Mouse (Mus musculus): ENCODE results near the gene Slc16a5. TPM values are rescaled to one million over a fixed set of nuclear protein-coding genes. Genes with fewer than 3 reads are reported as not detected.
"Not testable (repeated sequence)": the region's sequence is repeated elsewhere in the genome, so short reads cannot be mapped to it uniquely, and the experiment has no call there.

Gene Slc16a5
- polyA plus RNA-seq, 1 experiment: not detected

- TF ChIP-seq CTCF (IDR thresholded peaks at IDR 0.05; ENCODE audit: borderline replicate concordance, extremely low read depth, insufficient read depth, insufficient read length): no peak
- no peak for TF ChIP-seq POLR2A (IDR thresholded peaks at IDR 0.05; ENCODE audit: borderline replicate concordance, extremely low read depth, insufficient read depth, insufficient read length, poor library complexity, severe bottlenecking)
- no peak for DNase-seq (ENCODE audit: low read depth)
Measured at GRCm38 (mm10) chr11:115450176-115450575, 12.1 kb upstream of the Slc16a5 start.

GRCm38 (mm10) chr11:115451781-115452241 is 10.5 kb upstream of the Slc16a5 start:
- TF ChIP-seq CTCF (IDR thresholded peaks at IDR 0.05; ENCODE audit: borderline replicate concordance, extremely low read depth, insufficient read depth, insufficient read length) (no peak), POLR2A (IDR thresholded peaks at IDR 0.05; ENCODE audit: borderline replicate concordance, extremely low read depth, insufficient read depth, insufficient read length, poor library complexity, severe bottlenecking) (no peak)
- DNase-seq (ENCODE audit: low read depth): no peak

- no peak for TF ChIP-seq CTCF (IDR thresholded peaks at IDR 0.05; ENCODE audit: borderline replicate concordance, extremely low read depth, insufficient read depth, insufficient read length)
- no peak for TF ChIP-seq POLR2A (IDR thresholded peaks at IDR 0.05; ENCODE audit: borderline replicate concordance, extremely low read depth, insufficient read depth, insufficient read length, poor library complexity, severe bottlenecking)
- DNase-seq (ENCODE audit: low read depth): peak; percentile 23
Measured at GRCm38 (mm10) chr11:115452281-115452860, 9.9 kb upstream of the Slc16a5 start.

GRCm38 (mm10) chr11:115453306-115453705 is 9.0 kb upstream of the Slc16a5 start:
- TF ChIP-seq POLR2A (IDR thresholded peaks at IDR 0.05; ENCODE audit: borderline replicate concordance, extremely low read depth, insufficient read depth, insufficient read length, poor library complexity, severe bottlenecking): no peak
- TF ChIP-seq CTCF (IDR thresholded peaks at IDR 0.05; ENCODE audit: borderline replicate concordance, extremely low read depth, insufficient read depth, insufficient read length): no peak
- DNase-seq (ENCODE audit: low read depth): no peak

- not testable (repeated sequence) for DNase-seq (ENCODE audit: low read depth)
Measured at GRCm38 (mm10) chr11:115454822-115455221, 7.5 kb upstream of the Slc16a5 start.

- DNase-seq (ENCODE audit: low read depth): no peak
- TF ChIP-seq CTCF (IDR thresholded peaks at IDR 0.05; ENCODE audit: borderline replicate concordance, extremely low read depth, insufficient read depth, insufficient read length) (0 out of 2 replicates have a peak, but pooled peaks have one; percentile 12), POLR2A (IDR thresholded peaks at IDR 0.05; ENCODE audit: borderline replicate concordance, extremely low read depth, insufficient read depth, insufficient read length, poor library complexity, severe bottlenecking) (no peak)
Measured at GRCm38 (mm10) chr11:115455619-115456018, 6.7 kb upstream of the Slc16a5 start.

- TF ChIP-seq POLR2A (IDR thresholded peaks at IDR 0.05; ENCODE audit: borderline replicate concordance, extremely low read depth, insufficient read depth, insufficient read length, poor library complexity, severe bottlenecking): no peak
- TF ChIP-seq CTCF (IDR thresholded peaks at IDR 0.05; ENCODE audit: borderline replicate concordance, extremely low read depth, insufficient read depth, insufficient read length): no peak
- no peak for DNase-seq (ENCODE audit: low read depth)
Measured at GRCm38 (mm10) chr11:115456182-115456581, 6.1 kb upstream of the Slc16a5 start.

- no peak for TF ChIP-seq POLR2A (IDR thresholded peaks at IDR 0.05; ENCODE audit: borderline replicate concordance, extremely low read depth, insufficient read depth, insufficient read length, poor library complexity, severe bottlenecking)
- DNase-seq (ENCODE audit: low read depth): peak; percentile 24
Measured at GRCm38 (mm10) chr11:115457405-115457804, 4.9 kb upstream of the Slc16a5 start.

- TF ChIP-seq POLR2A (IDR thresholded peaks at IDR 0.05; ENCODE audit: borderline replicate concordance, extremely low read depth, insufficient read depth, insufficient read length, poor library complexity, severe bottlenecking) (no peak), CTCF (IDR thresholded peaks at IDR 0.05; ENCODE audit: borderline replicate concordance, extremely low read depth, insufficient read depth, insufficient read length) (no peak)
Measured at GRCm38 (mm10) chr11:115460976-115461375, 1.3 kb upstream of the Slc16a5 start.

GRCm38 (mm10) chr11:115461846-115462242 is 430 bp upstream of the Slc16a5 start:
- DNase-seq (ENCODE audit: low read depth): no peak
- TF ChIP-seq POLR2A (IDR thresholded peaks at IDR 0.05; ENCODE audit: borderline replicate concordance, extremely low read depth, insufficient read depth, insufficient read length, poor library complexity, severe bottlenecking) (no peak), CTCF (IDR thresholded peaks at IDR 0.05; ENCODE audit: borderline replicate concordance, extremely low read depth, insufficient read depth, insufficient read length) (no peak)

More at GRCm38 (mm10) chr11:115460976-115461375, 1.3 kb upstream of the Slc16a5 start:
- no peak for DNase-seq (ENCODE audit: low read depth)

GRCm38 (mm10) chr11:115463397-115463796 is 1.1 kb downstream of the Slc16a5 start:
- no peak for DNase-seq (ENCODE audit: low read depth)
- TF ChIP-seq POLR2A (IDR thresholded peaks at IDR 0.05; ENCODE audit: borderline replicate concordance, extremely low read depth, insufficient read depth, insufficient read length, poor library complexity, severe bottlenecking): no peak
- TF ChIP-seq CTCF (IDR thresholded peaks at IDR 0.05; ENCODE audit: borderline replicate concordance, extremely low read depth, insufficient read depth, insufficient read length): no peak

- DNase-seq (ENCODE audit: low read depth): no peak
- TF ChIP-seq CTCF (IDR thresholded peaks at IDR 0.05; ENCODE audit: borderline replicate concordance, extremely low read depth, insufficient read depth, insufficient read length) (no peak), POLR2A (IDR thresholded peaks at IDR 0.05; ENCODE audit: borderline replicate concordance, extremely low read depth, insufficient read depth, insufficient read length, poor library complexity, severe bottlenecking) (no peak)
Measured at GRCm38 (mm10) chr11:115464851-115465250, 2.6 kb downstream of the Slc16a5 start.

Measured in brain, embryonic 14.5 days (tissue).